Mouse (Mus musculus) spleen, adult 2 months (tissue): ENCODE data around the gene Ssc4d.

Source experiments
- CTCF ChIP-seq: fragments of 200-500 bp; IDR thresholded peaks from 2 replicates; pipeline ENCODE4 v1.5.1; 2011; ENCODE audit warnings: mild to moderate bottlenecking, inconsistent platforms; ENCODE audit not compliant: insufficient read depth, insufficient read length, insufficient replicate concordance; ENCODE audit errors: extremely low read depth
- POLR2A ChIP-seq: fragments of 200-500 bp; IDR thresholded peaks from 2 replicates; pipeline ENCODE4 v1.6.1; 2011; ENCODE audit warnings: low read depth, low read length, inconsistent platforms

GRCm38 (mm10) chr5:135952830-135953229, 21.5 kb downstream of the Ssc4d start:
- TF ChIP-seq CTCF = no peak
- no peak for TF ChIP-seq POLR2A
